Mouse (Mus musculus): Measurements from ENCODE around the gene Filip1l.

Filip1l gene

DNA sequence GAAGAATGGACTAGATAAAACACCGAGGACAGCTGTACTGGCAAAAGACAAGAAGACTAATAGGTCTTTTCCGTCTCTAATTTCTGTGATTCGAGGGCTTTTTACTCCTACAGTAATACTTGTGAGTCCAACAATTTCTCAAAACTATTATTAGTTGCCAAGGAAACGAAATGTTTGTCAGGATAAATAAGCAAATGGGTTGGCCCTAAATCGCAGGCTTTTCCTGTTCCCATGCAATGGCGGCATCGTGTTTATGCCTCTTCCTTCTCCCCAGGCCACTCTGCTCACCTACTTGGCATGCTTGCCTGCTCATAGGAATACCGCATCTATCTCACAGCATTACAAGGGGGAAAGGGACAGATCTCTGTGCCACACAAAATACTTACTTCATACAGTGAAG is 191.5 kb downstream of the Filip1l start:
- peak in 1 of 2 experiments; percentile 48 for DNase-seq

GRCm38 (mm10) chr16:57546355-57546754 is 193.5 kb downstream of the Filip1l start:
- DNase-seq, result no peak

DNA sequence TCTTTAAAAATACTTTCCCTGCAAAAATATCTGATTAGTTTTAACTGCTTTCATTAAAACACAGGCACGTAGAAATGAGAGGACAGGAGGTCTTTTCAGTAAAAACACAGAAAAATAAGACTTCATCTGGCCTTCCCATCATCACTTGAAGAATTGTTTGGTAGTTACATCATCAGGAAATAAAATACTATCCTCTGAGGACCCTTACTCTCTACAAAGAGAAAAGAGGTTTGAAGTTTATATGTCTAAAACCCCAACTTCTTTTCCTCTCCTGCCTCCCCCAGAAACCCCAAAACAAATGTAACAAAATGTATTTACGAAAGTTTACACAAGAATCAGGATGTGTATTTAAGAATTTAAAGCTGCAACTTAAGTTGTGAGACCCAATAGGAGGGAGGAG is 195.7 kb downstream of the Filip1l start:
- no peak for DNase-seq

GRCm38 (mm10) chr16:57549061-57550037 is 196.5 kb downstream of the Filip1l start:
- peak; percentile 86 to 90 for DNase-seq

- no peak for DNase-seq
Measured at GRCm38 (mm10) chr16:57550088-57550487, 197.2 kb downstream of the Filip1l start.

DNA sequence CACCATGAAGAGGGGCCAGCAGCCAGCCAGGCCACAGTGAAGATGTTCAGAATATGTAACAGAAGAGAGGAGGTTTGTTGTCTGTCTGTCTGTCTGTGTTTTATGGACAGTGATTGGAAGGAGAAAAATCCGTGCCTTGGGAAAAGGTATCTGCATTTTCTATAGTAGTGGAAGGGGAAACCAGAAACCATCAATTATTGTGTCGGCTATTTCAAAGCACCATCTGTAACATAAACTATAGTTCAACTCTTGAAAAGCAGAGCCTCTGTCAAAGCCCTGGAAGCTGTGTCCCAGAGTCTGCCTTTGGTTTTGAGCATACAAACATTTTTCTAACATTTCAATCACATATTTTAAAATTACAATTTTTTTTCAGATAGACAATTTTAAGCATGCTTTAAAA is 197.9 kb downstream of the Filip1l start:
- no peak for DNase-seq

DNA sequence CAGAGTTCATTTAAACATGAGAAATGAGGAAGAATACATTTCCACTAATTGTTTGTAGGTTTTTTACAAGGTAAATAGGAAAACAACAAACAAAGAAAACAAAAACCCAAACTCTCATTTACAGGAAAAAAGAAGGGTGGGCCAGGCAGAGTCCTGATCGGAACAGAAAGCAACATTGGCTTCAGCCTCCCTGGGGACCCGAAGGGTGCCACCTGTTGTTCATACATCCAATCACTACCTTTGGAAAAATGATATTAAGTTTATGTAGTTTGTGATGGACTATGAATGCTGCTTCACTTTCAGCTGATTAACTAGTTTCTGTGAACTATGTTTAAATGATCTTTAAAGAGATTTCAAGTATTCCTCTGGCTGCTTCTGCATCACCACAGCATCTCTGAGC is 198.7 kb downstream of the Filip1l start:
- DNase-seq, result no peak

DNA sequence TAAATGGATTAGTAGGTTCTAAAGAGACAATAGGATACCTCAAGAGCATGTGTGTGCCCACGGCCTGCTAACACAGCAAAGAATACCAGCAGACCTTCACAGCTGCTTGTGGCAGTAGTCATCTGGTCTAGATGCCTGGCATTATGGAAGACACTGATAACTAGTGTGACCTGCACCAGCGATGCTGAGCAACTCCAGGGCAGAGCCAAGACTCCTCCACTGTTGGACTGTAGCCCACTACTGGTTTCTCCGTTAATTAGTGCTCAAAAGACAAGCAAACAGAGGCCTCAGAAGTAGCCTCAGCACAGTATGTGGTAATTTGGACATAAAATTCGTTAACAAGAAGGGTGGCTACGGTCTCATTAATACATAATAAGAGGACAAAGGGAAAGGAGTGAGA is 199.8 kb downstream of the Filip1l start:
- no peak for DNase-seq

DNA sequence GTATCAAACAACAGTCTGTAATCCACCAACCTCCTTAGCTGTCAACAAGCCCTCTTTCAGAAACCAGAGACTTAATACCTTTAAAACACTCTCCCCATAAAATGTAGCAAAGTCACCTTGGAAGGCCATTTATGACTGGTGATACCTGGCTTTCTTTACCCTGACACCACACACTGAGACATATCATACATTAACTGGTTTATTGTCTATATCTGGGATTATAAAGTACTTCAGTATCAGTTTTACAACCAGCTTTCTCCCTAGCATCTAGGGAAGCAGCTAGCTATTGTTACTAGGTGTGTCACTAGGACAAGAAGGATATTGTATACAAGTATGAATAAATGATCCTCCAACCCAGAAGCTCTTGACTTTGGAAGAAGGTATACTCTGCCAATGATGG is 200.3 kb downstream of the Filip1l start:
- no peak for DNase-seq

GRCm38 (mm10) chr16:57554886-57555400 is 202.1 kb downstream of the Filip1l start:
- DNase-seq, result no peak

DNA sequence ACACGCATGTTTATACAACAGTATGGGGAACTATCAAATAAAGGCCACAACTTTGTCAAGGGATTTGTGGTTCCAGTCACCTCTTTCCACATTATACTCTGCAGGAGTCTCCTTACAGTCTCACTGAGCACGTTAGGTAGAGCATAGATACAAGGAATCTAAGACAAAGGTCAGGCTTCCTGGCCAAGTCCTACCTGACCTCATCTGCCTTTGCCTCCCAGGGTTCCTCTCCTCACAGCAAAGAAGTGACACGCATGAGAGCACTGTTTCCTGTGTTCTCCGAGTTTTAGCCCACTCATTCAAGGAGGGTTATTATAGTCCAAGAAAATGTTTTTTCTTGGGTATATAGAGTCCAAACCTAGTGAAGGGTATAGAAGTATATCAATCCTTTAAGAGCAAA is 202.8 kb downstream of the Filip1l start:
- no peak for DNase-seq

DNA sequence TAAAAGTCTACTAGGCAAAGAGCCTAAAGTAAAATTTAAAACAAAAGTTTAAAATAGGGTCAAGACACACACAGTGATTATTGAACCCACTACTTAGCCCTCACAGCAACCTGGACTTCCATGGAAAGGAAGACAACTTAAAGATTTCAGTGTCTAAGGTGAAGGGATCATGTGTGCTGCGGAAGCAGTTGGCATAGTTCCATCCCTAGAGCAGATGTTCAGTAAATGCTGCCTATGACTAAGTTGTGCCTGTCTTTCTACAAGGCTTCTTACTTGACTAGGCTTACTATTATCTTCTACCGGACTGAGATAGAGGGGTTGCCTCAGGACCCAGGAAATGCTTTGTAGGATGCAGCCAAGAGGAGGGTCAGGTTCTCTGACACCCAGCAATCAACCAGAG is 203.4 kb downstream of the Filip1l start:
- no peak for DNase-seq

DNA sequence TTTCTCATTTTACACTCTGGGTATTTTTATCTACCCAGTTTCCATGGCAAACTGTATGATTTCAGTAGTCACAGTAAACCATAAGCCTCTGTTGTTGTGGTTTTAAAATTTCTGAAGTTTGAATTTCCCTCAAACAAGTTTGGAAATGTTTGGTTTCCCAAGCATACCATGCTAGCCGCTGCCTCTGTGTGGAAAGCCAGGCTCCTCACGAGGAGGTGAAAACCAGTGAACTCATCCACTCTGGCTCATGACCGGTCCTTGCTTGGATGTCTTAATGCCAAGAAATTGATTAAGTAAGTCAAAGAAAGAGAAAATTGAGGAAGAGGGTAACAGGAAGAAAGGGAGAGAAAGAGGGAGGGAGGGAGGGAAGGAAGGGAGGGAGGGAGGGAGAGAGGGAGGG is 205.4 kb downstream of the Filip1l start:
- DNase-seq, result no peak

- no peak for DNase-seq
Measured at GRCm38 (mm10) chr16:57560185-57560584, 207.3 kb downstream of the Filip1l start.

- DNase-seq, result no peak
Measured at GRCm38 (mm10) chr16:57563453-57563852, 210.6 kb downstream of the Filip1l start.

DNA sequence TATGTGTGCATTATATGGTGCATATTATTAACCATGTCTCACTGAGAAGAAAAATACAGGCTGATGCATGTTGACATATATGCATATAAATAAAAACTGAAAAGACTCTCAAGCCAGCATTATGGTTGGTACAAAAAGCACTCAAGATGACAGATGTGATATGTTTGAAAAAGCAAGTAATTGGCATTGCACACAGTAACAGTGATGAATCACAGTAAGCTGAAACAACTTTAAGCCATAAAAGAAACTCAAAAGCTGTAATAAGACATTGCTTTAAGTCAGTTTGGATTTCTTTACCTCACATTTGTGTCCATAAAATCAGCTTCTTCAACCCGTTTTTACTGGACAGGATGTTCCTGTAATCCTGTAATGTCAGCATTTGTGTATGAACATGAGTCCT is 211.9 kb downstream of the Filip1l start:
- DNase-seq, result no peak

DNA sequence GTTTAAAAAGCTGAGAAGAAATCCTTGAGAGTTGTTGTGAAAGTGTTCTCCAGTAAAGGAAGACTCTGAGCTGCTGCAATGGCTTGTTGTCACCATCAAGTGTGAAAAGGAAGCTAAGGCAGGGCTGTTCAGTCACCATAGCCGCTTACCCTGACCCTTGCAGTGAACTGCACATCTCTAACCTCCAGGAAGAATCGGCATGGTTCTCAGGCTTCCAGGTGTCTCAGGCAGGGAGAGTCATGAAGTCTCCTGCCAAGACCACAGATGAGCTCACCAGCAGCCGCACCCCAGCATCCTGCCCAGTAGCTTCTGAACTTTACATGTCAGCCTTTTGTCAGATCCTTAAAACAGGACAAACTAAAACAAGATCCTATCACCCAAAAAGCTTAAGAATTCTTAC is 213.3 kb downstream of the Filip1l start:
- peak in 1 of 2 experiments; percentile 27 for DNase-seq

DNA sequence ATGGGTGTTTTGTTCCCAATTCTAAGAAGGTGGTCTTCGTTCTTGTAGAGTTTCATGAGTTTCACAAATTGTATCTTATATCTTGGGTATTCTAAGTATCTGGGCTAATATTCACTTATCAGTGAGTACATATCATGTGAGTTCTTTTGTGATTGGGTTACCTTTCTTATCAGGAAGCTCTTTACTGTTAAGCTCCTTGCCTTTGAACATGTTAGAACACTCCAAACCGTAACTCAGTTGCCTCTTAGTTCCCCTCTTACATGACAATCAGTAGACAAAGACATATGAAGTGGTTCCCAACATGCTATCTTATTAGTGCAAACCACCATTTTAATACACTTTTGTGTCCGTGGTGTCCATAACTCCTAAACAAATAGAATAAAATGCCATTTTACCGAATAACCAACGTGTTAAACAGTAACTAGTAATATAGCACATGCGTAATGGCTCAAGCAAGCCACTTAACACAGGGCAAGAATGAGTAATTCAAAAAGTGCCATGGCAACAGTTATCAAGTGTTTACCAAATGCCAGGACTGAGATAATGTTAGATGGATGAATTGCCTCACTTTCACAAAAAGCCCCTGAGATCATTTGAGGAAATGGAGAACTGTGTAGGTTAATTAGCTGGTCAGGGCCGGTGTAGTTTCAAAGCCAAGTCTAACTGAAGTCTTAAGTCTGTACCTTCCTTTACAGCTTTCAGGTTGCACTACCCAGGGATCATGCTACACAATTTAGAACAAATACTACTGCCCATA is 215.9 kb downstream of the Filip1l start:
- no peak for DNase-seq

DNA sequence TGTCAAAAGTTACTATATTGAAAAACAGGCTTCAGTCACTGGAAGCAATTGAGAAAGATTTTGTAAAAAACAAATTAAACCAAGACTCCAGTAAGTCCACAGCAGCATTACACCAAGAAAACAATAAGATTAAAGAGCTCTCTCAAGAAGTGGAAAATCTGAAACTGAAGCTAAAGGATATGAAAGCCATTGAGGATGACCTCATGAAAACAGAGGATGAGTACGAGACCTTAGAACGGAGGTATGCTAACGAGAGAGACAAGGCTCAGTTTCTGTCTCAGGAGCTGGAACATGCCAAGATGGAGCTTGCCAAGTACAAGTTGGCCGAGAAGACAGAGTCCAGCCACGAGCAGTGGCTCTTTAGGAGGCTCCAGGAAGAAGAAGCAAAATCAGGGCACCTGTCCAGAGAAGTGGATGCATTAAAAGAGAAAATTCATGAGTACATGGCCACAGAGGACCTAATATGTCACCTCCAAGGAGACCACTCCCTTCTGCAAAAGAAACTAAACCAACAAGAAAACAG is 218.0 kb downstream of the Filip1l start:
- no peak for DNase-seq

DNA sequence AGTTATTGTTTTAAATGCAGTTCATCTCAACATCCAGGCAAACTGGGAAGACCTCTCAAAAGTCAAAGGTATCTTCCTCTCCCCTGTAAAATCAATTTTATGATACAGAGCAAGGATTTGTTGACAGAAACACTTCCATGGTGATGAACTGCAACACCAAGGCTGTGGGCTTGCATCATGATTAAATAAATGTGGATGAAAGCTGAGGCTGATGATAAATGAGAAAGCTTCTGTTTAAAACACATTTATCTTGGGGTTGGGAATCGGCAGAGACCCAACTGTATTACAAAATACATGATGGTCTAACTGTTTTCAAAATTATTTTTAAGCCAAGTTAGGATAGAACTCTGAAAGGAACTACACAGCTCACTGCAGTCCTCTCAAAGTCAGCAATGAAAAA is 220.9 kb downstream of the Filip1l start:
- DNase-seq, result no peak

GRCm38 (mm10) chr16:57575764-57576388 is 223.0 kb downstream of the Filip1l start:
- no peak for DNase-seq

DNA sequence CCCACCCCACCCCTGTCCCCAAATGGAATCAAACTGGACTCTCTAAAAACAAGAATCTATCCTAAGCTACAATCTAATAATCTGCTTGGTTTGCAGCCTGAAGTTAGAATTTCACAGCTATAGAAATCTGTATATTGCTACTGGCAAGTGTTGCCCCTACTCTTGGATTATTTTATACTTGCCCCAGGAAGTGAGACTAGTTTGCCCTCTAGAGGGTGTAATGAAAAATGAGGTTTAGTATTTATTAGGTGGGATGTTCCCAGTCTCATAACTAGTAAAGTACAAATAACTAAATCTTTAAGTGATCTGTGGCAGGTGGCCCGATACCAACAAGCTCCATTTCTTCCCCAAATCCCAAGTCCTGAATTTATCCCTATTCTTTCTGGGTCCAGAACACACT is 224.6 kb downstream of the Filip1l start:
- no peak for DNase-seq

GRCm38 (mm10) chr16:57580041-57580440 is 227.1 kb downstream of the Filip1l start:
- DNase-seq, result peak in 1 of 2 experiments; percentile 31

Data from lung, postnatal 4 days (tissue).